Mouse (Mus musculus): Measurements from ENCODE around the gene Gprin3. TPM values are rescaled to one million over a fixed set of nuclear protein-coding genes. Genes with fewer than 3 reads are reported as not detected.

Gprin3 gene
- 0.73 and 1.1 TPM in 2 replicates for polyA plus RNA-seq (2012; rRNA removed)

DNA sequence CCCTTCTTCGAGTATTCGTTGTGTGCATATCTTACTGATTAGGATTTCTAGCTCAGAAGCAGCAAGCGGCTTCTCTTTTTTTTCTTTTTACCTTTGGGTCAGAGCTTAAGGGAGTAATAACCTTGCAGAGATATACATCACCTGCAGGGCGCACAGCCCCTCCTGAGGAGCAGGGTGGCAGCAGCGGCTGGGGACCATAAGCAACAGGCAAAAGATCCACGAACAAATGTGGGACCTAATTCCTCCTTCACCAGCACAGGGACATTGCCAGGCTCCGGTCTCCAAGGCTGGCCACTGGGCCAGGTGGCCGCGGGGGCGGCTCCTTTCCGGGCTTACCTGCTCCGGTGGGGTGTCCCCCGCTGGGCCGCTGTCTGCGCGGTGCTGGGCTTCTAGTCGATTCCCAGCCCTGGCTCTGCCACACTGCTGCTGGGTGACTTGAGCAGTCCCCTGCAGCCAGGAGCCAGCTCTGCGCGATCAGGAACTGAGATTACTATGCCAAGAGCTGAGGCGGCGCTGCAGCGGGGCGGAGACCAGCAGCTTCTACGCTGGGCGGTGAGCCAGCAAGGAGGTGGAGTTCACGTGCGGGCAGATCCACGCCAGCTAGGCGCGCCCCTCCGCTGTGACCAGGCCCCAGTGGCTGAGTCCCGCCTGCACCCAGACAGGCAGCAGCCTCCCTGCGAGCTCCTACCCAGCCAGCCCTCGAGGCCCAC is at the start of gene Gprin3:
Gene Gprin3 (minus strand): TSS at position 471 of the 710 bp plus-strand sequence.
- H3K36me3 ChIP-seq (ENCODE audit: control insufficient read depth, insufficient read depth, low read length), result no peaks in the 10 kb centered on the region
- 2% methylated on average over 34 of the region's 34 CpGs for WGBS

DNA sequence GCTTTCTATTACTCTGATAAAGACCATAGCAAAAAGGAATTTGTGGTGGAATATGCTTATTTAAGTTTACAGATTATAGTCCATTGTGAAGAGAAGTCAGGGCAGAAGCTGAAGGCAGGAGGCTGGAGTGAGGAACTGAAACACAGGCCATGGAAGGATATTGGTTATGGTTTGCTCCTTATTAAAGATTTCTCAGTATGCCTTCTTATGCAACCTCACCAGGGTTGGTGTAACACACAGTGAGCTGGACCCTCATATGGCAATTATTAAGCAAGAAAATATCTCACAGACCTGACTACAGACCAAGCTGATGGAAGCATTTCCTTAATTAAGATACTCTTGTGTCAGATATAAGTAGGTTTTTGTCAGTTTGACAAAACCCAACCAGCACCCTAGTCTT is 32.8 kb upstream of the Gprin3 start:
- no peak for DNase-seq
- TF ChIP-seq CTCF (IDR thresholded peaks at IDR 0.05; ENCODE audit: borderline replicate concordance, control insufficient read depth, extremely low read depth, insufficient read depth, low read length, poor library complexity), result no peak
- no peak for TF ChIP-seq POLR2A (IDR thresholded peaks at IDR 0.05; ENCODE audit: control insufficient read depth, extremely low read depth, insufficient read depth, low read length, poor library complexity)
- H3K4me1 ChIP-seq (replicated peaks; ENCODE audit: control insufficient read depth, insufficient read depth, low read length), result no peaks in the 10 kb centered on the region
- no peak overlapping the region for H3K4me3 ChIP-seq (ENCODE audit: control insufficient read depth, insufficient read depth, low read length)
- no peaks in the 10 kb centered on the region for H3K27me3 ChIP-seq (ENCODE audit: control insufficient read depth, insufficient read depth, low read length)
- no peak overlapping the region for H3K27ac ChIP-seq (ENCODE audit: control insufficient read depth, insufficient read depth, low read length)
- H3K36me3 ChIP-seq (ENCODE audit: control insufficient read depth, insufficient read depth, low read length), result no peaks in the 10 kb centered on the region

More for the DNA sequence above, at the start of gene Gprin3:
- TF ChIP-seq CTCF (IDR thresholded peaks at IDR 0.05; ENCODE audit: borderline replicate concordance, control insufficient read depth, extremely low read depth, insufficient read depth, low read length, poor library complexity), result no peak
- TF ChIP-seq POLR2A (IDR thresholded peaks at IDR 0.05; ENCODE audit: control insufficient read depth, extremely low read depth, insufficient read depth, low read length, poor library complexity), result no peak
- peak; percentile 66 for DNase-seq
- no peaks in the 10 kb centered on the region for H3K27me3 ChIP-seq (ENCODE audit: control insufficient read depth, insufficient read depth, low read length)
- H3K4me1 ChIP-seq (replicated peaks; ENCODE audit: control insufficient read depth, insufficient read depth, low read length), result peaks cover 7% of the 10 kb centered on the region
- H3K27ac ChIP-seq (ENCODE audit: control insufficient read depth, insufficient read depth, low read length), result no peak within 1 kb of the TSS
- H3K4me3 ChIP-seq (ENCODE audit: control insufficient read depth, insufficient read depth, low read length), result peak within 1 kb of the TSS; percentile 46

DNA sequence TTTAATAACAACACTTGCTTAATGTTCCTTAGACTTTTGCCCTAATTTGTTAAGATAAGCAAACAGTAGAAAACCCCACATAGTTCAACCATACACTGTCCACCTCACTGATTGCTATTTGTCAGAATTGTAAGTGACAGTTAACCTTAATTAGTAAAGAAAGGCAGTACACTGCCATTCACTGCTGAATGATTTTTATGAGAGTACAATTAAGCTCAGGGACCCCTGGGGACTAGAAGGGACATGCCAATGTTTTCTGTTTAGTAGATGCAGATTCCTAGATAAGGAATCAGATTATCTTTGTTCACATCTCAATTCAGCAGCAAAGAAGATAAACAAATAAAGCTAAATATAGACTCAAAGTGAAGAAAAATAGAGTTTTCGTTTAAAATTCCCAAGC is 30.0 kb upstream of the Gprin3 start:
- no peak for TF ChIP-seq CTCF (IDR thresholded peaks at IDR 0.05; ENCODE audit: borderline replicate concordance, control insufficient read depth, extremely low read depth, insufficient read depth, low read length, poor library complexity)
- TF ChIP-seq POLR2A (IDR thresholded peaks at IDR 0.05; ENCODE audit: control insufficient read depth, extremely low read depth, insufficient read depth, low read length, poor library complexity), result no peak
- DNase-seq, result no peak
- Histone ChIP-seq H3K4me1 (replicated peaks; ENCODE audit: control insufficient read depth, insufficient read depth, low read length) (no peaks in the 10 kb centered on the region), H3K36me3 (ENCODE audit: control insufficient read depth, insufficient read depth, low read length) (no peaks in the 10 kb centered on the region), H3K4me3 (ENCODE audit: control insufficient read depth, insufficient read depth, low read length) (no peak overlapping the region), H3K27me3 (ENCODE audit: control insufficient read depth, insufficient read depth, low read length) (no peaks in the 10 kb centered on the region), H3K27ac (ENCODE audit: control insufficient read depth, insufficient read depth, low read length) (no peak overlapping the region)
- 93% methylated on average over 1 of the region's 1 CpGs for WGBS

DNA sequence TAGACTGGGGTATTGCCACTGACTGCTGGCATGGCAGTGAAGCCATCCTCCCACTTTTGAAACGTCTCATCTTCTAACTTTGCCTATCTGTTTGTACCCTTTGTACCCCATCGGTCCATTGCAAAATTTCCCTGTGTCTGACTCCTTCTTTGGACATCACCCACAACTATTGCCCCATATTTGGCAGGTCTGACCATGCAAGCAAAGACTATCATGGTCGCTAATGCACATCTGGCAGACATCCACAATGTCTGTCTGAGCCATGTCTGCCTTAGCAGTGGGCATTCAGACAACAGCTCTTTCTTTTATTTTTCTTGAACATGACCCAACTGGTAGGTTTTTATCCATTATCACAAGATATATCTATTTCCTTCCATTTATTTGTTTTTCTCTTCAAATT is 25.3 kb upstream of the Gprin3 start:
- 91% methylated on average over 3 of the region's 3 CpGs for WGBS
- no peak for DNase-seq
- Histone ChIP-seq H3K27ac (ENCODE audit: control insufficient read depth, insufficient read depth, low read length) (no peak overlapping the region), H3K4me3 (ENCODE audit: control insufficient read depth, insufficient read depth, low read length) (no peak overlapping the region), H3K27me3 (ENCODE audit: control insufficient read depth, insufficient read depth, low read length) (no peaks in the 10 kb centered on the region), H3K36me3 (ENCODE audit: control insufficient read depth, insufficient read depth, low read length) (no peaks in the 10 kb centered on the region), H3K4me1 (replicated peaks; ENCODE audit: control insufficient read depth, insufficient read depth, low read length) (no peaks in the 10 kb centered on the region)
- TF ChIP-seq POLR2A (IDR thresholded peaks at IDR 0.05; ENCODE audit: control insufficient read depth, extremely low read depth, insufficient read depth, low read length, poor library complexity), result no peak
- no peak for TF ChIP-seq CTCF (IDR thresholded peaks at IDR 0.05; ENCODE audit: borderline replicate concordance, control insufficient read depth, extremely low read depth, insufficient read depth, low read length, poor library complexity)

DNA sequence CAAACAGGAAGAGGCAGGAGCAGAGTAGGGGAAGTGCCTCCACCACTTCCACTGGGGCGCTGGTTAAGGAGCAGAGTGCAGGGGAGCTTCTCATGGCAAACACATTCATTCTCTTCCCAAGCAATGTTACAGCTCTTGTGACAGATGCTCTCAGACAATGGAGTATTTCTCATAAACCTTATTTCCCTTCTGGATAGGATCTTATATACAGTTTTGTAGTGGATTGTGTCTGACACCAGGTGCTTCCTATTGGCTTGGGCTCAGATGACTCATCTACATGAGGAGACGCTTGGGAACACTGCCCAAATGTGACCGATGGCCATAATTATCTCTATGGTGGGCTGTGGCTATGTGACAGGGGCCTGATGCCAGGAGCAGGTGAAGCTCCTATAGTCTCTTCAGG is 19.0 kb upstream of the Gprin3 start:
- TF ChIP-seq POLR2A (IDR thresholded peaks at IDR 0.05; ENCODE audit: control insufficient read depth, extremely low read depth, insufficient read depth, low read length, poor library complexity), result no peak
- TF ChIP-seq CTCF (IDR thresholded peaks at IDR 0.05; ENCODE audit: borderline replicate concordance, control insufficient read depth, extremely low read depth, insufficient read depth, low read length, poor library complexity), result no peak
- no peaks in the 10 kb centered on the region for H3K4me1 ChIP-seq (replicated peaks; ENCODE audit: control insufficient read depth, insufficient read depth, low read length)
- no peak overlapping the region for H3K27ac ChIP-seq (ENCODE audit: control insufficient read depth, insufficient read depth, low read length)
- no peak for DNase-seq
- no peaks in the 10 kb centered on the region for H3K27me3 ChIP-seq (ENCODE audit: control insufficient read depth, insufficient read depth, low read length)
- no peak overlapping the region for H3K4me3 ChIP-seq (ENCODE audit: control insufficient read depth, insufficient read depth, low read length)
- H3K36me3 ChIP-seq (ENCODE audit: control insufficient read depth, insufficient read depth, low read length), result no peaks in the 10 kb centered on the region
- WGBS, result 84% methylated on average over 3 of the region's 3 CpGs

DNA sequence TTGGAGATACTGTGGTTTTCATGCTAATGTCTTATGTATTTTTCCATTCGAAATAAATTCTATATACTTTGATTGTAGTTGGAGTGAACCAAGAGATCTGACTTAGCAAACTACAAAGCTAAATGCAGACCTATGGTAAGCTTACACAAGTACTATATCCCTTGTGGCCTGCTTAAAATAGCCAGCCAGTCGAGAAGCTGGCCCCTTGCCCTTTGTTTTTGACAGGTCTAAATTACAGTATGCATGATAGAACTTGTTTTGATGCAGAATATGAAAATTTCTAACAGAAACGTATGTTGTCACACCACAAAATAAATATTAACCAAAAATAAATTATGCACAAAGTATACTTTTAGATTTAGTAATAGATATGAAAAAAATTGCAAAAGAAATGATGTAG is 9.8 kb upstream of the Gprin3 start:
- no peak for DNase-seq
- TF ChIP-seq POLR2A (IDR thresholded peaks at IDR 0.05; ENCODE audit: control insufficient read depth, extremely low read depth, insufficient read depth, low read length, poor library complexity) (no peak), CTCF (IDR thresholded peaks at IDR 0.05; ENCODE audit: borderline replicate concordance, control insufficient read depth, extremely low read depth, insufficient read depth, low read length, poor library complexity) (no peak)
- no peaks in the 10 kb centered on the region for H3K36me3 ChIP-seq (ENCODE audit: control insufficient read depth, insufficient read depth, low read length)
- no peaks in the 10 kb centered on the region for H3K4me1 ChIP-seq (replicated peaks; ENCODE audit: control insufficient read depth, insufficient read depth, low read length)
- 68% methylated on average over 3 of the region's 3 CpGs for WGBS
- H3K27ac ChIP-seq (ENCODE audit: control insufficient read depth, insufficient read depth, low read length), result no peak overlapping the region
- H3K27me3 ChIP-seq (ENCODE audit: control insufficient read depth, insufficient read depth, low read length), result no peaks in the 10 kb centered on the region
- H3K4me3 ChIP-seq (ENCODE audit: control insufficient read depth, insufficient read depth, low read length), result no peak overlapping the region
